Mouse (Mus musculus) thymus, postnatal 4 days (tissue): ENCODE measurements around the gene Neu1.
"Not testable (repeated sequence)": the region's sequence is repeated elsewhere in the genome, so short reads cannot be mapped to it uniquely, and the experiment has no call there.

Source experiments
- DNase-seq: peaks from one replicate; pipeline ENCODE4 v3.0.0; 2021

Gene Neu1

DNA sequence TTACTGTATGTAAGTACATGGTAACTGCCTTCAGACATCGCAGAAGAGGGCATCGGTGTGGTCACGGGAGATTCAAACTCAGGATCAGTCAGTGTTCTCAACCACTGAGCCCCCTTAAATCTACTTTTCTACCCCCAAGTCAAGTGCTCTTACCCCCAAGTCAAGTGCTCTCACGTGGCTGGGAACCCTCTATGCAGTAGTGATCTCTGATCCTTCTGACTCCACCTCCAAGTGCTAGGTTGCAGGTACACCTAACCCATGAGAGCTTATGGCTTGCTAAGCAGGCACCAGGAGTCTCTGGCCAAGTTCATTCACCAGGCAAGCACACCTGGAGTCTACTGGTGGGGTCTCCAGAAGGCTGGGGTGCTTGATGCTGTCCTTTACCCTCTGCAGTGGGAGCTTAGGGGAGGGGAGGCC lies 18.5 kb downstream of the Neu1 start:
- no peak for DNase-seq

GRCm38 (mm10) chr17:34950514-34951455 lies 19.7 kb downstream of the Neu1 start:
- DNase-seq: no peak

DNA sequence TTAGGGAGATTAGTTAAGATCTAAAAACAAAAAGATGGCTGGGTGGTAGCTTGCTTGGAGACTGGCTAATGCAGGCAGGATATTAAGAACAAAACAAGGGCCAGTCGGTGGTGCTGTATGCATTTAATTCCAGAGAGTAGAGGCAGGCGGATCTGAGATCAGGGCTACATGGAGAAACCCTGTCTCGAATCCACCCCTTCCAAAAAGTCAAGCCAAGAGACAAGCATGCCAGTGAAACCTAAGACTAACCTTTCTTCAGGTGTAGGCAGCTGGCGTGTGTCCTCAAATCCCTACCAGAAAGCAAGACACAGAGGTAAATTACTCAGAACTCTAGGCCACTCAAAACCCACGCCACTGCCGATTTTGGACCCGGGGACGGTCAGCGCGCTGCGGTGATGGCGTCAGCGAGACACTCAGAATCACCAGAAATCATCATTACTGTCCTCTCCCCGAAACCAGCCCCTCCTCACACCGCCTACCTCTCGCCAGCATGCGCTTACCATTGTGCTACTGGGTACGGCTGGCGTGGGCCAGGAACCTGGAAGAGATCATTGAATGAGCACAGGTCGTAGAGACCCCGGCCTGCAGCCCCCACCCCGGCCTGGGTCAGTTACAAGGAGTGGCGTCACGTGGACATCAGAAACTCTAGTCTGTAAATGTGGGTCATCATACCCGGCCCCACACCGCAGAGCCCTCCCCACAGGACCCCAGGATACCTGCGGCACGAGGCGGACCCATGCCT lies 20.8 kb downstream of the Neu1 start:
- no peak for DNase-seq

DNA sequence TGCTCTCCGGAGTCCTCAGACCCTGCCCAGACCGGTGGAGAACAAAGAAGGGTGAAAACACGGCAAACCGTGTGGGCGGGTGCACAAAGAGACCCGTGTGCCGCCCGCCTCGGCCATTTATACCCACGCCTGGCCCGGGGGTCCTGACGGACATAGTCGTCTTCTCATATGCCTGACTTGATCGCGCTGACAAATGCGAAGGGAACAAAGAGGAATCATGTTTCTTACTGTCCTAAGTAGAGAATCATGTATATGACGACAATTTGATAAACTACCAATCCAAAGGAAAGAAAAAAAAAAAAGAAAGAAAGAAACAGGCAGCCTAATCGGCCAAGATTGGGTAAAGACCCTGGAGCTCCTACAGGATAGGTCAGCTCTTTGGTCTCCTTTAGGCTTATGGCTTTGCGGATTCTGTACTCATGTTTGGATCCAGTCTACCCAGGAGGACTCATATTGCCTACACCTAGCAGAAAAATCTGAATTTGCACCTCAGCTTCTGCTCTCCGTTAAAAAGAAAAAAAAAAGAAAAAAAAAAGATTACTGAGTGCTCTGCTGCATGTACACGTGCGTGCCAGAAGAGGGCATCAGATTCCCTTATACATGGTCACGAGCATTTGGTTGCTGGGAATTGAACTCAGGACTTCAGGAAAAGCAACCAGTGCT lies 21.5 kb downstream of the Neu1 start:
- DNase-seq: peak; percentile 86

DNA sequence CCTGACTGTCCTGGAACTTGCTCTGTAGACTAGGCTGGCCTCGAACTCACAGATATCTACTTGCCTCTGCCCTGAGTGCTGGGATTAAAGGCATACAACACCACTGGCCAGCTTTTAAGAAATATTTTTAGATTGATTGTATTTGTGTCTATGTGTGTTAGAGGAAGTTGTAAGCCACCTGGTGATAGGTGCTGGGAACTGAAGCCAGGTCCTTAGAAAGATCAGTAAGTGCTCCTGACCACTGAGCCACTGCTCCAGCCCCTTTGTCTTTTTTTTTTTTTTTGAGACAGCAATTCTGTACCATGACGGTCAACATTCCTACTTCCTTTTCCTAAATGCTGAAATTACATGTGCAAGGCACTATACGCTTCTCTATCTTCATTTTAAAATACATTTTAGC lies 22.2 kb downstream of the Neu1 start:
- no peak for DNase-seq

GRCm38 (mm10) chr17:34953904-34954303 lies 22.9 kb downstream of the Neu1 start:
- DNase-seq: no peak

DNA sequence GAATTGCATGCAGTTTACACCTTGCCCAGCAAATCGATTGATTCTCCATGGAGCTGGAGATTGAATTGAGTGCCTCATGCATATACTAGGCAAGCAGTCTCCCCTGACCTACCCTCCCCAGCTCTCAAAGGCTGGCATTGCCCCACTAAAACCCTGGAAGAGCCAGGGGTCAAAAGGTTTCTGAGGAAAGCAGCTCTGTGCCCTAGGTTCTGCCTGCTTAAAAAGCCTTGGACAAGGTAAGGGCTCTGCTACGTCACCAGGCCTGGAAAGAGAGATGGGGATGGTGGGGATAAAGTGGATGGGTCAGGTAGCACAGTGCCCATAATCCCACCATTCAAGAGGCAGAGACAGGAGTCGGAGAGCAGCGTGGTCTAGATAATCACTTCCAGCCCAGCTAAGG lies 23.8 kb downstream of the Neu1 start:
- no peak for DNase-seq

- DNase-seq: no peak
Measured at GRCm38 (mm10) chr17:34955884-34956283, 24.8 kb downstream of the Neu1 start.

DNA sequence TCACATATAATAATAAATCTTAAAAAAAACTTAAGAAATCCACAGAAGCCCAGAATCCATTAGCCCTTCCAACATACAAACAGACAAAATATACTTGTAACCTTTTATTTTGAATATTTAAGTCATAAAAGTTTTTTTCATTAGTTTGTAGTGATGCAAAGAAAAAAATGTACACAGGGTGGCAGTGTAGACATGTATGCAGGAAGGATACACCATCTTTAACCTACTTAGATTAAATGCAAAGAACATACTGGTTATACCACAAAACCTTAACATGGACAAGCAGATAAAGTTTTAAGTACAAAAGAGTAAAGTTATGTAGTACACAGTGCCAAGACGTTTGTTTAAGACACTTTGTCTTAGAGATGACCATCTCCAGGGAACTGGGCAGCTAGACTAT lies 25.3 kb downstream of the Neu1 start:
- no peak for DNase-seq

DNA sequence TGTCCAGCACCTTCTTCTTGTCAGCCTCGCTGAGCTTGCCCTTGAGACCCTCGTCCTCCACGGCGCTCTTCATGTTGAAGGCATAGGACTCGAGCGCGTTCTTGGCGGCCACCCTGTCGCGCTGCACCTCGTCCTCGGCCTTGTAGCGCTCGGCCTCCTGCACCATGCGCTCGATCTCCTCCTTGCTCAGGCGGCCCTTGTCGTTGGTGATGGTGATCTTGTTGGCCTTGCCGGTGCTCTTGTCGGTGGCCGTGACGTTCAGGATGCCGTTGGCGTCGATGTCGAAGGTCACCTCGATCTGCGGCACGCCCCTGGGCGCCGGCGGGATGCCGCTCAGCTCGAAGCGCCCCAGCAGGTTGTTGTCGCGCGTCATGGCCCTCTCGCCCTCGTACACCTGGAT lies 26.2 kb downstream of the Neu1 start:
- DNase-seq: not testable (repeated sequence)

DNA sequence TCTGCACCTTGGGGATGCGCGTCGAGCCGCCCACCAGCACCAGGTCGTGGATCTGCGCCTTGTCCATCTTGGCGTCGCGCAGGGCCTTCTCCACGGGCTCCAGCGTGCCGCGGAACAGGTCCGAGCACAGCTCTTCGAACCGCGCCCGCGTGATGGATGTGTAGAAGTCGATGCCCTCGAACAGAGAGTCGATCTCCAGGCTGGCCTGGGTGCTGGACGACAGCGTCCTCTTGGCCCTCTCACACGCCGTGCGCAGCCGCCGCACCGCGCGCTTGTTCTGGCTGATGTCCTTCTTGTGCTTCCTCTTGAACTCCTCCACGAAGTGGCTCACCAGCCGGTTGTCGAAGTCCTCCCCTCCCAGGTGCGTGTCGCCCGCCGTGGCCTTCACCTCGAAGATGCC lies 26.9 kb downstream of the Neu1 start:
- DNase-seq: not testable (repeated sequence)

GRCm38 (mm10) chr17:34958734-34959129 lies 27.7 kb downstream of the Neu1 start:
- DNase-seq: peak; percentile 28

- peak; percentile 75 for DNase-seq
Measured at GRCm38 (mm10) chr17:34959130-34959778, 28.2 kb downstream of the Neu1 start, which contains the start of gene Hspa1b. Hspa1b (minus strand) TSS chr17:34959238.

DNA sequence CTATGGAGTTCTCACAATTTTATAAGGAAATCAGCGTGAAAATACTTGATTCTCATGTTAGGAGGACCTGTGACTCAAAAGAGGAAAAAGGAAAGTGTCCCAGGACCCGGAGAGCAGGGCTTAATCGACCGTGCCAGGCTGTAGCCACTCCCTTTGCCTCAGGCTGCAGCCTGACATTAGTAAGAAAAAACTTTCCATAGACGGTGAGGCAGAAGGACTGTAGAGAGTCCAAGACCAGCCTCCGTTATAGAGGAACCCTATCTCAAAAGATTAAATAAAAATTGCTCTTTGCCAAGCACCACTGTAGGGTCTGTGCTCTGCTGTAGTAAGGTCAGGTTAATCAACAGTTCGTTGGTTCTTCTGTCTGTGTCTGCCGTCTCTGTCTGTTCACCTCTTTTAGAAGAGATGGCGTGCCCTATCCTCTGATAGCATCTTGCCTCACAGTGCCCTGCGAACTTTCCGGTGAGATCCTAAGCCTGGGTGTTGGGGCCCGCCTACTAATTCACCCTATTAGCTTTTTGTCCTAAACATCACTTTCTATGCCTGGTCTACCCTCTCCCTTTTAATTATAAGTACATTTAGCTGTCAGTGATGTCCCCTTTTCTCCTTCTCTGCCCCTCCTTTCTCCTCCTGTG lies 28.9 kb downstream of the Neu1 start:
- no peak for DNase-seq

- DNase-seq: no peak
Measured at GRCm38 (mm10) chr17:34960702-34961493, 29.8 kb downstream of the Neu1 start.

DNA sequence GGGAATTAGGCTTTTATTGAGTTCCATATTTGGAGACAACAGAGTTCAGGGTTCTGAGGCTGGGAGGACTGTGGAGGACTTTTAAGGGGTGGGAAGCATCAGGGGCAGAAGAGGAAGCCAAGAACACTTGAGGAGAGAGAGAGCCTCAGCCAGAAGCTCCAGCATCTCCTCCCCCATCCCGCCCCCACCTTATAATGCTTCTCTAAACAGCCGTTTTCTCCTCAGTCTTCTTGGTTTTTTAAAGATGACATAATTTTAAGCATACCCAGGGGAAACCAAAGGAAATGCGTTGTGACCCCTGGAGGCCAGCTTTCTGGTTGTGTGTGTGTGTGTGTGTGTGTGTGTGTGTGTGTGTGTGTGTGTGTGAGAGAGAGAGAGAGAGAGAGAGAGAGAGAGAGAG lies 31.1 kb downstream of the Neu1 start:
- DNase-seq: no peak

- DNase-seq: no peak
Measured at GRCm38 (mm10) chr17:34962841-34963240, 31.8 kb downstream of the Neu1 start.

GRCm38 (mm10) chr17:34964640-34965049 lies 33.6 kb downstream of the Neu1 start:
- DNase-seq: no peak

- no peak for DNase-seq
Measured at GRCm38 (mm10) chr17:34965627-34966026, 34.6 kb downstream of the Neu1 start.

DNA sequence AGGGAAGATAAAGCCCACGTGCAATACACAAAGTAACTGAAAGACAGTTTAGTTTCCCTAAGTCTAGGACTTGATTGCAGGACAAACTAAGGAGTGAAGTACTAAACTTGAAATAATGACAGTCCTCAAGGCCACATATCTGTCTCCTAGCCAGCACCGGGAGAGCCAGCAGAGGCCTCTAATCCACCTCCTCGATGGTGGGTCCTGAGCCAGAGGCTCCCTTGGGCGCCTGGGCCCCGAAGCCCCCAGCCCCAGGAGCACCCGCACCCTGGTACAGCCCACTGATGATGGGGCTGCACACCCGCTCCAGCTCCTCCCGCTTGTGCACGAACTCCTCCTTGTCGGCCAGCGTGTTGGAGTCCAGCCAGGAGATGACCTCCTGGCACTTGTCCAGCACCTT lies 38.8 kb downstream of the Neu1 start, which contains the start of gene Gm20481:
Gm20481 (plus strand) TSS at position 91 of the 400 bp plus-strand sequence.
- not testable (repeated sequence) for DNase-seq

DNA sequence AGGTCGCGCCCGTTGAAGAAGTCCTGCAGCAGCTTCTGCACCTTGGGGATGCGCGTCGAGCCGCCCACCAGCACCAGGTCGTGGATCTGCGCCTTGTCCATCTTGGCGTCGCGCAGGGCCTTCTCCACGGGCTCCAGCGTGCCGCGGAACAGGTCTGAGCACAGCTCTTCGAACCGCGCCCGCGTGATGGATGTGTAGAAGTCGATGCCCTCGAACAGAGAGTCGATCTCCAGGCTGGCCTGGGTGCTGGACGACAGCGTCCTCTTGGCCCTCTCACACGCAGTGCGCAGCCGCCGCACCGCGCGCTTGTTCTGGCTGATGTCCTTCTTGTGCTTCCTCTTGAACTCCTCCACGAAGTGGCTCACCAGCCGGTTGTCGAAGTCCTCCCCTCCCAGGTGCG lies 39.8 kb downstream of the Neu1 start:
- not testable (repeated sequence) for DNase-seq
